Comparison of ENCODE assay signal across 9 mouse cellular contexts in genomic region chr2:104367291-104367690, GRCm38 (mm10). TPM values are rescaled to one million over a fixed set of nuclear protein-coding genes. Genes with fewer than 3 reads are reported as not detected.
DNase-seq lines count a peak whose midpoint lies in the region; ATAC-seq lines count a peak whose summit lies in the region.
"Had no signal": no experiment of that assay in that cellular context is flagged by ENCODE, and none has a peak within 500 bp of the region (broad histone marks: within the 10 kb centered on the region; RNA-seq: fewer than 3 reads in every experiment).

No protein-coding gene starts in this region.

- no peak overlapping the region for H3K4me3 ChIP-seq in kidney, embryonic 15.5 days (replicated peaks)
- H3K4me3 ChIP-seq in forebrain, embryonic 13.5 days: no peak overlapping the region
- H3K4me3 ChIP-seq in intestine, embryonic 16.5 days (ENCODE audit: low read length): no peak overlapping the region
- no peak overlapping the region for H3K4me3 ChIP-seq in midbrain, embryonic 12.5 days

- no peak overlapping the region for H3K9ac ChIP-seq in kidney, embryonic 15.5 days
- no peak overlapping the region for H3K9ac ChIP-seq in forebrain, embryonic 13.5 days
- no peak overlapping the region for H3K9ac ChIP-seq in intestine, embryonic 16.5 days (ENCODE audit: low read depth, low read length)
- H3K9ac ChIP-seq in midbrain, embryonic 12.5 days (replicated peaks): no peak overlapping the region
- H3K9ac ChIP-seq: liver, embryonic 14.5 days had no signal

- H3K9me3 ChIP-seq in kidney, embryonic 15.5 days (replicated peaks): no peaks in the 10 kb centered on the region
- no peaks in the 10 kb centered on the region for H3K9me3 ChIP-seq in forebrain, embryonic 13.5 days (replicated peaks)
- no peaks in the 10 kb centered on the region for H3K9me3 ChIP-seq in intestine, embryonic 16.5 days (ENCODE audit: control insufficient read depth, low read length)
- no peaks in the 10 kb centered on the region for H3K9me3 ChIP-seq in midbrain, embryonic 12.5 days

- no peaks in the 10 kb centered on the region for H3K27me3 ChIP-seq in kidney, embryonic 15.5 days
- no peaks in the 10 kb centered on the region for H3K27me3 ChIP-seq in forebrain, embryonic 13.5 days
- H3K27me3 ChIP-seq in intestine, embryonic 16.5 days (replicated peaks; ENCODE audit: control insufficient read depth, insufficient read depth, low read length): no peaks in the 10 kb centered on the region
- no peaks in the 10 kb centered on the region; the same call in 1 of the 2 replicates for H3K27me3 ChIP-seq in midbrain, embryonic 12.5 days

- H3K27ac ChIP-seq in kidney, embryonic 15.5 days: 0 out of 2 replicates have a peak overlapping the region, but pooled peaks have one; percentile 48
- H3K27ac ChIP-seq in forebrain, embryonic 13.5 days: peak overlapping the region; percentile 75
- no peak overlapping the region for H3K27ac ChIP-seq in intestine, embryonic 16.5 days (ENCODE audit: low read length)
- H3K27ac ChIP-seq in midbrain, embryonic 12.5 days (replicated peaks): peak overlapping the region; percentile 46; the same call in 1 of the 2 replicates
- H3K27ac ChIP-seq: liver, embryonic 14.5 days had no signal

- DNase-seq in kidney, adult 18-20 months: no peak
- DNase-seq in right cerebral cortex, postnatal 14 days: no peak
- no peak for DNase-seq in frontal cortex, postnatal 25 days (ENCODE audit: low spot score in 2 of 2)

- H3K4me1 ChIP-seq in kidney, embryonic 15.5 days: peaks cover 9% of the 10 kb centered on the region
- H3K4me1 ChIP-seq in forebrain, embryonic 13.5 days: peaks cover 23% of the 10 kb centered on the region
- no peaks in the 10 kb centered on the region for H3K4me1 ChIP-seq in intestine, embryonic 16.5 days (ENCODE audit: control insufficient read depth, insufficient read depth, low read length)
- H3K4me1 ChIP-seq in midbrain, embryonic 12.5 days: peaks cover 18% of the 10 kb centered on the region

- WGBS in kidney, embryonic 15.5 days: 67% methylated on average over 2 of the region's 2 CpGs
- WGBS in forebrain, embryonic 13.5 days: 60% methylated on average over 2 of the region's 2 CpGs
- 57% methylated on average over 2 of the region's 2 CpGs for WGBS in intestine, embryonic 16.5 days
- WGBS in midbrain, embryonic 12.5 days: 80% methylated on average over 2 of the region's 2 CpGs

- ATAC-seq in kidney, embryonic 15.5 days (replicated peaks; ENCODE audit: low FRiP score): peak; percentile 60; the same call in 1 of the 2 replicates
- ATAC-seq in forebrain, embryonic 13.5 days: peak; percentile 19; the same call in 1 of the 2 replicates
- 0 out of 2 replicates have a peak, but pooled peaks have one; percentile 46 for ATAC-seq in intestine, embryonic 16.5 days
- no peak for ATAC-seq in midbrain, embryonic 12.5 days (ENCODE audit: low FRiP score, low read depth)
- no peak for ATAC-seq in frontal cortex, adult (ENCODE audit: low TSS enrichment)

- no peaks in the 10 kb centered on the region for H3K36me3 ChIP-seq in kidney, embryonic 15.5 days
- H3K36me3 ChIP-seq in forebrain, embryonic 13.5 days (ENCODE audit: poor library complexity, severe bottlenecking): no peaks in the 10 kb centered on the region
- H3K36me3 ChIP-seq in intestine, embryonic 16.5 days (ENCODE audit: control insufficient read depth, insufficient read depth, low read length): no peaks in the 10 kb centered on the region
- no peaks in the 10 kb centered on the region for H3K36me3 ChIP-seq in midbrain, embryonic 12.5 days

- no peak overlapping the region for H3K4me2 ChIP-seq in kidney, embryonic 15.5 days
- H3K4me2 ChIP-seq in forebrain, embryonic 13.5 days: no peak overlapping the region
- no peak overlapping the region for H3K4me2 ChIP-seq in intestine, embryonic 16.5 days (ENCODE audit: low read depth, low read length)
- 0 out of 2 replicates have a peak overlapping the region, but pooled peaks have one; percentile 14 for H3K4me2 ChIP-seq in midbrain, embryonic 12.5 days (replicated peaks)

RNA-seq across cellular contexts. Expression of gene D430041D05Rik, which starts 43.5 kb away (rescaled TPM):
- 0.49 and 0.66 TPM in 2 replicates for polyA plus RNA-seq in kidney, embryonic 15.5 days (2015; fragmentation: Nextera tagmentation; extraction: Ambion mirVana)
- polyA plus RNA-seq in forebrain, embryonic 13.5 days (2015; fragmentation: Nextera tagmentation; extraction: Ambion mirVana): 4.6 and 5.4 TPM in 2 replicates
- 0.10 and 0.12 TPM in 2 replicates for polyA plus RNA-seq in intestine, embryonic 16.5 days (2015; fragmentation: Nextera tagmentation; extraction: Ambion mirVana)
- 3.2 TPM in 2 replicates for polyA plus RNA-seq in midbrain, embryonic 12.5 days (2016; fragmentation: Nextera tagmentation; extraction: Ambion mirVana)

Comparison
In these comparisons a context has a peak if more than half of its experiments do, and no peak if none do; other contexts are left out.
1. ATAC-seq: peak in kidney, embryonic 15.5 days (single experiment), forebrain, embryonic 13.5 days (single experiment) and intestine, embryonic 16.5 days (single experiment); none in midbrain, embryonic 12.5 days (single experiment) and frontal cortex, adult (single experiment).